Mouse (Mus musculus) frontal cortex, postnatal 25 days (tissue): ENCODE results near the gene Tnrc6a.
"Not testable (repeated sequence)": the region's sequence is repeated elsewhere in the genome, so short reads cannot be mapped to it uniquely, and the experiment has no call there.

Experiments
- DNase-seq, 2 experiments: peaks; one replicate each; pipeline ENCODE4 v3.0.0; 2022; ENCODE audit warnings: low spot score in 2 of 2

The Tnrc6a gene

DNA sequence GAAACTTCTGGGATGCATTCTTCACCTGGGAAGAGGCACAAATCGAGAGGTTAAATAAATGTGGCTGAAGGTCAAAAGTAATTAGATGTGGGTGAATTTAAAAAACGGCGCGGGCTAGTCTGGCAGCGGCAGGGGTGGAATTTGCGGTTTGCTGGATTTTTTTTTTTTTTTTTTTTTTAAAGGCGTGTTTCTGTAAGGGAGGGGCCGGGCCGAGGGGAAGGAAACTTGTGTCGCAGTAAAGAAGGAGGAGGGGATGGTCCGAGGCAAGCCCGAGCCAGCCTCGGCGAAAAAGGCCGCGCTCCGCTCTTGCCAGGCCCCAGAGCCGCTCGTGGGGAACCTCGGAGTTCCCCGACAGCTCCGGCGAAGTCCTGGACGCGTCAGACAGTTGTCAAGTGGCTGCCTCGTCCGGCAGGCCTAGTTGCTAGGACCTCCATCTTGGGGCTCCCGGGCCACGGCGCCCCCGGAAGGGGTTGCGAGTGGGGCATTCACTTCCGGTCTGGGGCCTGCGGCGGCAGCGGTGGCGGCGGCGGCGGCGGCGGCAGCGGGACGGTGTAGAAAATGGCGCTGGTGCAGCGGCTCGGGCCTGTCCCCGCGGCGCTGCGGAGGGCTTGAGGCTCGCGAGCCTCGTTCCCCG is at the start of gene Tnrc6a:
Tnrc6a (plus strand) TSS at position 221 of the 634 bp plus-strand sequence.
- DNase-seq, result peak; percentile 86 to 89

- DNase-seq, result no peak
Observed at GRCm38 (mm10) chr7:123082236-123082635, 41.4 kb upstream of the Tnrc6a start.

GRCm38 (mm10) chr7:123083441-123084123 is 40.1 kb upstream of the Tnrc6a start:
- DNase-seq, result no peak

DNA sequence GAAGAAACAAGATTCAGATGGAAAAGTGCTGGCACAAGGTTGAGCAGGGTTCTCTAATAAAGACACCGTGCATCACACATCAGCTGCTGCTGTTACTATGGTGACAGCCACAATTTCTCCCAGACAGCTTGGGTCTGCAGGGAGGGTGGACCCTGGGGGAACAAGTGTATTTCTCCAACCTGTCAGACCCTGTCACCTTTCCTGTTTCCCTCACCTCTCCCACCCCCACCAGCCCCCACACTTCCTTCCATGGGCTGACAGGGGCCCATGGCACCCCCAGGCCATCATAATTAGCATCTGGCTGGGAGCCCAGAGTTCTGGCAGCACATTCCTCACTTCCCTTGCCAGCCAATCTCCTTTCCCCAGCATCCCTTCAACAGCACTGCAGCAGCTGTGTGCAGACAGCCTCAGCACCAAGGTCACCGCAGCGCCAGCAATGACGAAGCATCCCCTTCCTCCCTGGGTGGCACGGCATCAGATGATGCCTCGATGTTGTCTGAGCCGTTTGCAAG is 39.4 kb upstream of the Tnrc6a start:
- DNase-seq, result peak; percentile 42 to 67

DNA sequence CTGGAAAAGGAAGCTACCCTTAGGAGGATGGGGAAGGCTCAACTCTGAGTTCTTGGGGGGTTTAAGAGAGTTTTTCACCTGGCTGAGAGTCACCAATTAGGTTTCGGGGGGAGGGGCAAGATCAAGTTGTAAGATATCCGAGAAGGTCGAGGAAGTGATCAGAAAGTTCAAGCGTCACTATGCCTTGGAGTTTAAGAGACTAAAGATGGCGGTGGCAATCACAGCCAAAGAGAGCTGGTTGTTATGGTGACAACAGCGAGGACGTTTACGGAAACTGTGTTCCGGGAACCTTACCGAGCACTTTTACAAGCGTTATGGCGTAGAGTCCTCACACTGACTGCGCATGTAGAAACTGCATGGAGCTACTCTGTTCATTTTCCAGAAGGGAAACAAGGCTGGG is 39.0 kb upstream of the Tnrc6a start:
- DNase-seq, result no peak

- DNase-seq, result no peak
Observed at GRCm38 (mm10) chr7:123088920-123089319, 34.8 kb upstream of the Tnrc6a start.

GRCm38 (mm10) chr7:123096344-123097120 is 27.2 kb upstream of the Tnrc6a start:
- no peak for DNase-seq

DNA sequence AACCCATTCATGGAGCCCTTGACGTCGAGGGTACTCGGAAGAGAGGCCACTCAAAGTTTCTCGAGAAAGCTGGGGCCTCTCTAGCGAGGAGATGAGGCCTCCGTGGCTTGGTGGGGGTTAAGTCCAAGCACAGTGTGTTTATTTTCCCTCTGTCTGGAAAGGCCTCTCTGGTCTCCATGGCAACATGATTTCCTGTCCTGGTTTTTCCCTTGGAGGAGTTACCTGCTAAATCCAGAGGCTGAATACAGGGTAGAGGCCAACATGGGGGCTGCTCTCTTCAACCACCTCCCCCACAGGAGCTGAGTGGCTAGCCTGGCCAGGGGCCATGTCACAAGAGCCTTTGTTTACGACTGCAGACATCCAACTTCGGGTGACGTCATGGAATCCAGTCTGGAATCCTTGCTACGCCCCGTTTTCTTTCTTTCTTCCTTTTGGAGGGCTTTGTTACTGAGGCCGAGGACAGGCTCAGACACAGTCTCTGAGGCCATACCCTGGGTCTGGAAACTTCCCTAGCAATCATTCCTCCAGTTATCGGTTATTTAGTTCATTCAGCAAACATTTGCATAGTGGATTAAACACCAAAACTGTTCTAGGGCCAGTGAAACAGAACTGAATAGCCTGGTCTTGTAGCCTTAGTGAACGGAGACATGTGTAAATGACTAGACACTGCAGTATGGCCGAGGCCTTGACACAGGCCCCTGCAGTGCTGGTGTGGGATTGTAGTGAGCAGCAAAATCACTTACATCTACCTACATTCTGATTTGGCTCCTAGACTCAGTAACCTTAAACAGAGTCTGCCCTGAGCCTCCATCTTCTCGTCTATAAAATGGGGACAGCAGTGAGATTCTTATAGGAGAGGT is 25.6 kb upstream of the Tnrc6a start:
- DNase-seq, result peak in 1 of 2 experiments; percentile 37

GRCm38 (mm10) chr7:123101295-123101694 is 22.4 kb upstream of the Tnrc6a start:
- DNase-seq, result no peak

DNA sequence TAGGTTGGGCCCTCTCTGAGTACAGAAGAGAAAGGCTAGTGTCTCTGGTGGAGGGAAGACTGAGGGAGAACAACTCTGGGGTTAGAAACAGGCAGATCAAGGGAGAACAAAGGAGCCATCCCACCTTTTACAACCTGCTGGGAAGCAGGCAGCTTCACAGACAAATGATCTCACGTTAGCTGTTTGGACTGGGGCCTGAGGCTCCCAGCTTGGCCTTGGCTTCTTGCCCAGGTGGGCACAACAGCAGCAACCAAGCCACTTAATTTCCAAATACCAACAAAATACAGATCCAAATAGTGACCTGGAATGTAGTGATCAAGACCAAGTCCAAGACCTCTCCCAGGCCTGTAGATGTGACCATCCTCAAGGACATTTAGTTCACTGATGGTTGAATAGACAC is 18.3 kb upstream of the Tnrc6a start:
- DNase-seq, result not testable (repeated sequence)

DNA sequence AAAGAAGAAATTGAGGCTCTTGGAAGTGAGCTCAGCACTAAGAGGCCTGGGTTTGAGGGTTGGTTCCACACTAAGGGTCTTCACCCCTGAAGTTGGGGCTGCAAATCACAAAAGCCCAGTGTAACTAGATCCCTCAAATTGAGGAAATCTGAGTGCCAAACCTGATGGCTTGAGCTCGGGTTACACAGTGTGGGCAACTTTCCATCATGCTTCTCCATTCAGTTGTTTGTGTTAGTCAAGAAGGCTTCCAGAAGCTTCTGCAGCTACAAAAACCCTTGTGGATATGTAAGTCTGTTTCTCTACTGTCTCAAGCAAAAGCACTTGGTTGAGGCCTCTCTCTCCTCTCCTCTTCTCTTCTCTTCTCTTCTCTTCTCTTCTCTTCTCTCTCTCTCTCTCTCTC is 17.8 kb upstream of the Tnrc6a start:
- DNase-seq, result no peak

DNA sequence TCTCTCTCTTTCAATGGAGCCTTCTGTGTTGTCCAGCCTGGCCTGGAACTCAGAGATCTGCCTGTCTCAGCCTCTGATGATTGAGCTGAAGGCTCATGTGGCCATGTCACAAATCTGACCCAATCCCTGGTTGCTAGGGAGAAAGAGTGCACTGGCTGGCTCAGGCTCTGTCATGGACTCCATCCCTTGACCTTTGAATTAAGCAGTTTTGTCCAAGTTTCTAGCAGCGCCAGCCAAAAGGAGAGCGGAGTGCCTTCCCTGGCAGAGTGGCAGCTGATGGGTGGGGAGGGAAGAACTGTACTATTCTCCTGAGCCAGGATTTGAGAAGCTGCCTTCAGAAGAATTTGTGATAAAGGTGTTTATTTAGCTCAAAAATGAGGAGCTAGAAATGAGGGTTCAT is 17.4 kb upstream of the Tnrc6a start:
- no peak for DNase-seq

GRCm38 (mm10) chr7:123108058-123109055 is 15.3 kb upstream of the Tnrc6a start:
- DNase-seq, result no peak

- DNase-seq, result no peak
Observed at GRCm38 (mm10) chr7:123109361-123110000, 14.2 kb upstream of the Tnrc6a start.

DNA sequence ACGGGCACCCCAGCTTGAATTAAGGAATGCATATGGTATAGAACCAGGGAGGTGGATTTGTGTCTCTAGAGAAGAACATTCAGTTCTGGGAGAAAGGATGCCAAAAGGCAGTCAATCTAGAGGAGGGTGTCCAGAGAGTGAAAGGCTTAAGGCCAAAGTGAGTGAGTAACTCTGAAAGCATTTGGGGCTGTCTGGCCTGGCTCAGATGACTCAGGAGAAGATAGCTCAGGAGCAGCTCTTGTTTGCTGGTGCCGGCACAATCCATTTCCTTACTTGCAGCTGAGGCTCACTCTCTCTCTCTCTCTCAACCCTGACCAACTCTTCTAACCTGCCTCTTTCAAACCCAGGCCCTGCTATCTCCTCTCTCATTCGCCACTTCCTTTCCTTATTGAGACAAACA is 13.6 kb upstream of the Tnrc6a start:
- no peak for DNase-seq

DNA sequence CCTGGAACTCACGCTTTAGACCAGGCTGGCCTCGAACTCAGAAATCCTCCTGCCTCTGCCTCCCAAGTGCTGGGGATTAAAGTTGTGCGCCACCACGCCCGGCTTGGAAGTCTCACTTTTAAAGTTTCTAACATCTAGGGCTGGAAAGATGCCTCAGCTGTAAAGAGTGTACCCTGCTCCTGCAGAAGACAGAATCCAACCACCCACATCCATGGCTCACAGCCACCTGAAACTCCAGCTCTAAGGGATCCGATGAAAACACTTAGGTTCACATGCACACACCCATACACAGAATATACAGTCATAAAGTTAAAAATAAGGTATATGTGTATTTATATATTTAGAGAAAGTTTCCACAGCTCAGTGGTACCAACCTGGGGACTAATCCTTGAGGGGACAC is 10.1 kb upstream of the Tnrc6a start:
- DNase-seq, result no peak

DNA sequence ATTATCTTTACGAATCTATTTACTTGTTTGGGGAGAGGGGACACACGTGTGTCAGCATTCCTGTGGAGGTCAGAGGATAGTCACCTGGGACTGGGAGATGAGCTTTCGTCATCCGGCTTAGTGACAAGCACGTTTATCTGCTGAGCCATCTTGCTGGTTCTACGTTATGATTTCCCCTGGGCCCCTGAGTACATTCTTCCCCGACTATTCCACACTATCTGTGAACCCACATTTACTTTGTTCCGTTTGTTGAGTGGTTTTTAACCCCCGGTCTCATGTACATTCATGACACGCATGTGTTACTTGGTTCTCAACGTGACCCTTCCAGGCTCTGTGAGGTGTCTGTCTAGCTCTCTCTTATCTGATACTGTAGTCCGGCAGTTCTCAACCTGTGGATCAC is 6.9 kb upstream of the Tnrc6a start:
- no peak for DNase-seq

DNA sequence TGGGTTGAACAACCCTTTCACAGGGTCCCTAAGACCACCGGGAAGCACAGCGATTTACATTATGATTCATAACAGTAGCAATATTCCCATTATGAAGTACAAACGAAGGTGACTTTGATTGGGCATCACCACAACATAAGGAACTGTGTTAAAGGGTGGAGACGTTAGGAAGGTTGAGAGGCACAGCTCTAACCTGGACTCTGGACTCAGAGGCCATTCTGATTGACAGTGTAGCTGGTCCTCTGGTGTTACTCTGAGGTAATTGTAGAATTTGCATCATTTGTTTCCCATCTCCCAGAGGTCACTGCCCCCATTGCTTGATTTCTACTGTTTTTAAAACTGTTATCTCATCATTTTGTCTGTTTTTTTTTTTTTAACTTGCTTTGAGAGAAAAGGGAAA is 6.5 kb upstream of the Tnrc6a start:
- DNase-seq, result no peak

- no peak for DNase-seq
Observed at GRCm38 (mm10) chr7:123120516-123120915, 3.2 kb upstream of the Tnrc6a start.

DNA sequence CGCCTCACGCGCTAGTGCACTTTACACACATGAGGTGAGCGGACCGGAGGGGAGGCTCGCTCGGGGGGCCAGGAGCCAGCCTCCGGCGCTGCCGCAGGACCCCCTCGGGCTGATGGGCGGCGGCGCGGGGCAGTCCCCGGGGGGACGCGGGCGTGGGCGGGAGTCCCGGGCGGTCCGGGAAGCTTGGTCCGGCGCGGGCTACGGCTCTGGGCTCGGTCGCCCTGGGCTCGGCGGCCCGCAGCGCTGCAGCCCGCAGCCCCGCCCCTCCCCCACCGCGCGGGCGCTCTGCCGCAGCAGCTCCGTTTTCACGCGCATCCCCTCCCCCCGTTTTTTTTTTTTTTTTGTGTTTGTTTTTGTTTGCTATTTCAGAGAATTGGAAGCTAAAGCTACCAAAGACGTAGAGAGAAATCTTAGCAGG is 623 bp downstream of the Tnrc6a start:
- no peak for DNase-seq
